In the genomic region with DNA sequence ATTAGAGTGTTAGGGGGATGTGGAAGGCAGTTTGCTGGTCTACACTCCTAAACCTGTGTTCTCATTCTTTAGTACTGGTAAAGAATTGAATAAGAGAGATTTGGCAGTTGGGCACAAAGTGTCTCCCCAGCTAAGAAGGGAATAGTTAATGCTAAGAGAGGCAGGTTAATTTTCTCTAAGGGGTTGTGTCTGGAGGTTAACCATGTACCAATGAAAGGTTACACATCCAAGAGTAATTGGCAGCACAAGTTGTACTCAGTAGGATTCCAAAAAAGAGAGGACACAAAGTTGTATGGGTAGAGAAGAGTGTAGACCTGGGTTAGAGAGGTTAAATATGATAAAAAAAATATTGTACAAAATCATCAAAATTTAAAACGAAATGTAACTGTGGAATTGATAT, we compare ENCODE assay signal across 26 mouse cellular contexts.
"Had no signal": no experiment of that assay in that cellular context is flagged by ENCODE, and none has a peak within 500 bp of the region (broad histone marks: within the 10 kb centered on the region; RNA-seq: fewer than 3 reads in every experiment).

No protein-coding gene starts in this region.

- H3K9ac ChIP-seq: embryonic facial prominence, embryonic 12.5 days; embryonic facial prominence, embryonic 13.5 days; embryonic facial prominence, embryonic 15.5 days; forebrain, embryonic 12.5 days; forebrain, embryonic 13.5 days; forebrain, embryonic 15.5 days; forebrain, postnatal 0 days had no signal

- H3K36me3 ChIP-seq: embryonic facial prominence, embryonic 10.5 days; embryonic facial prominence, embryonic 12.5 days; embryonic facial prominence, embryonic 13.5 days; embryonic facial prominence, embryonic 15.5 days; forebrain, embryonic 10.5 days; forebrain, embryonic 12.5 days; forebrain, embryonic 15.5 days had no signal

- DNase-seq: cerebellum, adult 2 months; cerebellum, adult 8-10 months; cerebellum, adult 9-10 months; cerebellum, adult 9-11 months; cerebellum, postnatal 10 days; cerebellum, postnatal 14 days; cerebellum, postnatal 25 days; cerebellum, postnatal 36 days; embryo, embryonic 11 days; forebrain, postnatal 0 days; gastrocnemius, adult 2 months; gastrocnemius, postnatal 10 days; gastrocnemius, postnatal 14 days; gastrocnemius, postnatal 25 days; gastrocnemius, postnatal 36 days; heart, adult 11 months; heart, adult 18-20 months had no signal

- H3K27ac ChIP-seq: embryonic facial prominence, embryonic 10.5 days; embryonic facial prominence, embryonic 12.5 days; embryonic facial prominence, embryonic 13.5 days; embryonic facial prominence, embryonic 15.5 days; forebrain, embryonic 10.5 days; forebrain, embryonic 12.5 days; forebrain, embryonic 13.5 days; forebrain, embryonic 15.5 days; gastrocnemius, adult 2 months had no signal

- H3K27me3 ChIP-seq: embryonic facial prominence, embryonic 12.5 days; embryonic facial prominence, embryonic 13.5 days; embryonic facial prominence, embryonic 15.5 days; forebrain, embryonic 12.5 days; forebrain, embryonic 13.5 days; forebrain, embryonic 15.5 days had no signal

- H3K4me3 ChIP-seq: embryonic facial prominence, embryonic 10.5 days; embryonic facial prominence, embryonic 12.5 days; embryonic facial prominence, embryonic 13.5 days; embryonic facial prominence, embryonic 15.5 days; erythroblast, embryonic 14.5 days; forebrain, embryonic 10.5 days; forebrain, embryonic 12.5 days; forebrain, embryonic 13.5 days; forebrain, embryonic 15.5 days; gastrocnemius, adult 2 months had no signal

- H3K4me1 ChIP-seq: embryonic facial prominence, embryonic 10.5 days; embryonic facial prominence, embryonic 12.5 days; embryonic facial prominence, embryonic 13.5 days; embryonic facial prominence, embryonic 15.5 days; forebrain, embryonic 10.5 days; forebrain, embryonic 12.5 days; forebrain, embryonic 13.5 days; forebrain, embryonic 15.5 days had no signal
